Mouse (Mus musculus) layer of hippocampus, adult 2 months (tissue): Measurements from ENCODE around the gene Gnpat. TPM values are rescaled to one million over a fixed set of nuclear protein-coding genes. Genes with fewer than 3 reads are reported as not detected.
"Not testable (repeated sequence)": the region's sequence is repeated elsewhere in the genome, so short reads cannot be mapped to it uniquely, and the experiment has no call there.

Source experiments
- DNase-seq, 2 experiments: peaks; one replicate each; pipeline ENCODE4 v3.0.0; 2022; ENCODE audit warnings: low spot score in 2 of 2
- H3K27ac ChIP-seq: fragments of 200-600 bp; 2 replicates; pipeline ENCODE4 v1.8.1; 2022
- H3K4me3 ChIP-seq: fragments of 200-600 bp; 2 replicates; pipeline ENCODE4 v1.8.1; 2022; ENCODE audit warnings: mild to moderate bottlenecking
- CTCF ChIP-seq: fragments of 200-600 bp; conservative IDR thresholded peaks from 2 replicates; pipeline ENCODE4 v1.8.1; 2022; ENCODE audit warnings: antibody characterized with exemption, mild to moderate bottlenecking, moderate library complexity
- total RNA-seq, 2 experiments: library from RNA; stranded (reverse); gene quantifications; 2 replicates each; pipeline ENCODE4 v1.2.3; 2021

Gene Gnpat
- total RNA-seq, 2 experiments from 2014 or later: 64.3 to 68.0 TPM

- H3K4me3 ChIP-seq: no peak overlapping the region
- no peak for DNase-seq
- no peak for TF ChIP-seq CTCF
- no peak overlapping the region for H3K27ac ChIP-seq
Measured at GRCm38 (mm10) chr8:124831941-124832340, 30.9 kb upstream of the Gnpat start.

DNA sequence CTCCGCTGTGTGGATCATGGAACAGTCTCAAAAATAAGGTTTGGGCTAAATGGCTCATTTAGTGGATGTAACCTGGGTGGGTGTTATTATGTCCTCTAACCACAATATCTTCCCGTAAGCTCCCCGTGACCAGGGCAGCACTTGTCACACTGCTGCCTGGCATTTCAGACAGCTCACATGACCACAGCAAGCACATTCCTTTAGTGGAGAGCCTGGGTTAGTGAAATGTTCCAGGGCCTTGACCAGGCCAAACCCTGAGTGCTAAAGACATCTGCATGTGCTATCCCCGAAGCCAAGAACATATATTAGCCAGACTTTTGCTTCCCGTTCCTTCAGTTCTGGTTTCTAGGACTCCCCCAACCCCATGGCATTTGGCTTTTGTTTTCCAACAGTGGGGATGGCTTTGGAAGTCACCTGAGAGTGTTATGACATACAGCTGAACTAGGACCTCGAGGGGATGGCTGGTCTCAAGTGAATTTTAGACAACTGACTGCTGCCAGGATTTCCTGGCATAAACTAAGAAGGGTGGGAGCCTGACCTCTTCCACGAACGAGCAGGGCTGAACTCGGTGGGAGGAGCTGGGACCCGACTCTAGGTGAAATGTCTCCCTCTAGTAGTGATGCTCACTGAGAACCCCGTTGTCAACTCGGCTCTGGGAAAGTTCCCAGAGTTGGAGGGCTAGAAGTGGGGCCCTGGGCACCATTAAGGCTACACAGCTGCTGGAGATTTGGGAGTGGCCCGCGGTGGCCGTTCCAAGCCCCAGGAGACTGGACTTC lies 29.2 kb upstream of the Gnpat start:
- Histone ChIP-seq H3K4me3 (no peak overlapping the region), H3K27ac (no peak overlapping the region)
- no peak for DNase-seq
- no peak for TF ChIP-seq CTCF

- no peak overlapping the region for H3K4me3 ChIP-seq
- no peak for DNase-seq
- TF ChIP-seq CTCF: no peak
- no peak overlapping the region for H3K27ac ChIP-seq
Measured at GRCm38 (mm10) chr8:124835848-124836247, 27.0 kb upstream of the Gnpat start.

GRCm38 (mm10) chr8:124836273-124836672 lies 26.6 kb upstream of the Gnpat start:
- Histone ChIP-seq H3K27ac (no peak overlapping the region), H3K4me3 (no peak overlapping the region)
- no peak for TF ChIP-seq CTCF
- DNase-seq: no peak

GRCm38 (mm10) chr8:124836907-124837306 lies 25.9 kb upstream of the Gnpat start:
- Histone ChIP-seq H3K4me3 (no peak overlapping the region), H3K27ac (no peak overlapping the region)
- no peak for DNase-seq
- TF ChIP-seq CTCF: no peak

- no peak overlapping the region for H3K27ac ChIP-seq
- DNase-seq: no peak
- no peak overlapping the region for H3K4me3 ChIP-seq
- TF ChIP-seq CTCF: no peak
Measured at GRCm38 (mm10) chr8:124837956-124838355, 24.9 kb upstream of the Gnpat start.

DNA sequence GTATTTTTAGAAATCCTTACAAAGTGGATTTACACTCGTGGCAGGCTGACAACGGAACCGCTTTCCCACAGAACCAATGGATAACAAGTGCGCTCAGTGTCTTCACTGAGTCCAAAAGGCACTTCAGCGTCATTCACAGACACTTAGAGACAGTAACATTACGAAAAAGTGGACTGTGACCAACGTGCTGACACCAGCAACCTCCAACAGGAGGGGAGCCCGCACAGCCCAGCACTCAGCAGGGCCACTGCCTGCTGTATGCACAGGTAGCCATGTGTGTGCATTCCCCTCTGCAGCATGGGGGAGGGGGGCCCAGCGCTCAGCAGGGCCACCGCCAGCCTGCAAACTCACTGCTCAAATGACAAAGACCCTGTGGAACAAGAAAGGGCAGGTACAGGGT lies 23.5 kb upstream of the Gnpat start:
- DNase-seq: no peak
- TF ChIP-seq CTCF: no peak
- no peak overlapping the region for H3K4me3 ChIP-seq
- no peak overlapping the region for H3K27ac ChIP-seq

GRCm38 (mm10) chr8:124840900-124841299 lies 21.9 kb upstream of the Gnpat start:
- no peak for DNase-seq
- TF ChIP-seq CTCF: no peak
- Histone ChIP-seq H3K4me3 (no peak overlapping the region), H3K27ac (no peak overlapping the region)

DNA sequence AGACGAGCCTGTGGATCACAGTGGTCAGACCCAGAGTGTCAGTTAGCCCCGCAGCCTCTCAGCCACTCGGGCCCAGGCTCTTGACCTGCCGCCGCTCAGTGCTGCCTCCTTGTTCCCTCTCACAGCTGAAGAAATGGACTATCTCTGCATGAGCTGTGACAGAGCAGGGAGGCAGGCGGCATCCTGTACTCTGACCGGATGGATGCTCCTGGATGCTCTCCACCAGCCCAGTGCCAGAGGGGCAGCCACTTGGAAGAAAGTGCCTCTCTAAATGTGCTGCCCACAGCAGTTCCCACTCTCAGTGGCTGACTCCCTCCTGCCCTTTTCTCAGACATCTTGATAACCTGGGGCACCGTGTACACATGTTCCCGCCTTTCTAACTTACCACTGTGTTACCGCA lies 21.1 kb upstream of the Gnpat start:
- Histone ChIP-seq H3K27ac (no peak overlapping the region), H3K4me3 (no peak overlapping the region)
- no peak for DNase-seq
- no peak for TF ChIP-seq CTCF

- not testable (repeated sequence) for H3K4me3 ChIP-seq, DNase-seq
Measured at GRCm38 (mm10) chr8:124842929-124843328, 19.9 kb upstream of the Gnpat start.

DNA sequence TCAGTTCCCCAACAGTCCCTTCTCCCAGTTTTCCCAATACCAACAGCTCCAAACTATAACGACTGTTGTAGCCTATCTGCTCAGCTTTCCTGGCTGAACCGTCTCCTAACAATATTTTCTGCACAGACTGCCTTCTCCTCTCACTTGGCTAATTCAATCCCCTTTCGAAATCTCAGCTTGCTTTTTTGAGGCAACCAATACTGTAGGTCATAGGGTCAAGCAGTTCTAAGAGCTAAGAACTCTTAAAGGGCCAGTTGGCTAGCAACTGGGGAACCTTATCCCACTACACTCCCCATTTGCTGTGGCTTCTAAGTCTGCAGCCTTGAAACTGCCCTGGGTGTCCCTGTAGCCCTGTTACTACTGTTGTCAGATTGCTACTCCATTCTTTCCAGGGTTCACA lies 17.7 kb upstream of the Gnpat start:
- Histone ChIP-seq H3K27ac (no peak overlapping the region), H3K4me3 (no peak overlapping the region)
- no peak for TF ChIP-seq CTCF
- DNase-seq: no peak

More at GRCm38 (mm10) chr8:124842929-124843328, 19.9 kb upstream of the Gnpat start:
- H3K27ac ChIP-seq: not testable (repeated sequence)

GRCm38 (mm10) chr8:124845573-124845972 lies 17.3 kb upstream of the Gnpat start:
- no peak for DNase-seq
- TF ChIP-seq CTCF: no peak
- no peak overlapping the region for H3K27ac ChIP-seq
- no peak overlapping the region for H3K4me3 ChIP-seq

DNA sequence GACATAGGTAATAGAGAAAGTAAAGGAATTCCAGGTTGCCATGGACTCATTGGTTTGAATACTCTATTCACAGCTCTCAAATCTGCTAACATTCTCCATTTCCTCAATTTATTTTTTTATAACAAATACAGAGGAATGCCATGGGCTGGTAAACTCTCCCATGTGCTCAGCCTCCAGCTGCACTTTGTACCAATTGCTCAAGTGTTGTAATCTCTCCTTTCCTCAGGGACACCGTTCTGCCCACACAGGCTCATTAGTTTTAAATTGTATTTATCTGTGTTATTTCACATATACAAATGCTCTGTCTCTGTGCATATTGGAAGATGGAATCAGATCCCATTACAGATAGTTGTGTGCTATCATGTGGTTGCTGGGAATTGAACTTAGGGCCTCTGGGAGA lies 9.3 kb upstream of the Gnpat start:
- TF ChIP-seq CTCF: no peak
- no peak overlapping the region for H3K27ac ChIP-seq
- no peak for DNase-seq

DNA sequence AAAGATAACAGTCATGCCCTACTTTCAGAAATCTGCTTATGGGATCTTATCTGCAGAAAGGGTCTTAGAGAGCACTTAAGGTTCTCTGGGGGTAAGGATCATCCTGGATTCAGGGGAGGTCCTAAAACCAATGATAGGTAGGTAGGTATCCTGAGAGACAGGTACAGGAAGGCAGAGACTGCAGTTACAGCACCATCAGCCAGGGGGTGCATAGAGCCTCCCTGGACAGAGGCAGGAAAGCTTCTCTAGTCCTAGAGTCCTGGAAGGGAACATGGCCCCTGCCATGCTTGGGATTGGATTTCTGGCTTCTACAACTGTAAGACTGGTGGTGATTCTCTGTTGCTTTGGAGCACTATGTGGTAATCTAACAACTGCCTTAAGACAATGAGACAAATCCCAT lies 3.4 kb upstream of the Gnpat start:
- peak; percentile 62 for TF ChIP-seq CTCF
- H3K27ac ChIP-seq: no peak overlapping the region
- no peak for DNase-seq
- no peak overlapping the region for H3K4me3 ChIP-seq

More for the DNA sequence above, 9.3 kb upstream of the Gnpat start:
- H3K4me3 ChIP-seq: no peak overlapping the region

DNA sequence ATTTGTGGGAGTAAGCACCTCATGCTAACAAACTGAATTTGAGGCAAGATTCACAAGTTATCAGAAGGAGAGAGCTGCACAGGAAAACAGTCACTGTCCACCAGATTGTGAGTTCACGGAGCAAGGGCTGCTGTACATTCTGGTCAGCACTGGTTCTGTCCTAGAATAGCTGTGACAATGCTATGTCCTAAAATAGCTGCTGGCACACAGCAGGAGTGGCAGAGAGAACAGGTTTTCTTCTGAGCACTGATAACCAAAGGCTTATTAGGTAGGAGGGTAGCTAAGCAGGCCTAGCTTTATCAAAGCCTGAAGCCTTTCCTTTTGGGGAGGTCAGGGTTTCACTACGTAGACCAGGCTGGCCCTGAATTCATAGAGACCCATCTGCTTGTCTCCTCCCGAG lies 2.6 kb upstream of the Gnpat start:
- no peak for DNase-seq
- TF ChIP-seq CTCF: no peak
- Histone ChIP-seq H3K4me3 (no peak overlapping the region), H3K27ac (no peak overlapping the region)
